Mouse (Mus musculus): ENCODE measurements around the gene Lctl. TPM values are rescaled to one million over a fixed set of nuclear protein-coding genes. Genes with fewer than 3 reads are reported as not detected.

The Lctl gene
- 0.32 TPM for polyA plus RNA-seq (2014; fragmentation: Illumina TruSeq; extraction: RNeasy Lipid Tissue Mini Kit (QIAGEN cat#74804); ENCODE audit: insufficient read depth, low read depth, low replicate concordance)

DNA sequence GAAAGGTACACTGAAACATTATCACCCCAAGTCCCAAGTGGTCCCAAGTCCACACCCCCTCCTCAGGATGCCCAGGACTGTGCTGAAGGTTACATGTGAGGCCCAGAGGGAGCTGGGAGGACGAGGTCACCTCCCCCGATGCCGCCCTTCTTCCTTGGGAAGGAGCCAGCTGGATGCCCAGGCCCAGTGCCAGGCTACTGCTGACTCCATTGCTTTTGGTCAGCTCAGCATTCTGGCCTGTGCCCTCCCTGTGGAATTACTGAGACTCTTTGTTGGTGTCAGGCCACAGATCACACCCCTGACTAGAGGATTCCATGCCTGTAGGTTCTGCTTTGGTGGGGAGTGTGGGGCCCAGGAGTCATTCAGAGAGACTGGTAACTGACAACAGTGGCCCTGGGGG is at the start of gene Lctl:
Gene Lctl, plus strand, starts transcription at position 272 of the 400 bp plus-strand sequence.

GRCm38 (mm10) chr9:64172816-64173665 is 56.1 kb downstream of the Lctl start, which contains the start of the genes Zwilch and Rpl4:
Gene Zwilch, minus strand, starts transcription at chr9:64173104.
Gene Rpl4, plus strand, starts transcription at chr9:64173375.

DNA sequence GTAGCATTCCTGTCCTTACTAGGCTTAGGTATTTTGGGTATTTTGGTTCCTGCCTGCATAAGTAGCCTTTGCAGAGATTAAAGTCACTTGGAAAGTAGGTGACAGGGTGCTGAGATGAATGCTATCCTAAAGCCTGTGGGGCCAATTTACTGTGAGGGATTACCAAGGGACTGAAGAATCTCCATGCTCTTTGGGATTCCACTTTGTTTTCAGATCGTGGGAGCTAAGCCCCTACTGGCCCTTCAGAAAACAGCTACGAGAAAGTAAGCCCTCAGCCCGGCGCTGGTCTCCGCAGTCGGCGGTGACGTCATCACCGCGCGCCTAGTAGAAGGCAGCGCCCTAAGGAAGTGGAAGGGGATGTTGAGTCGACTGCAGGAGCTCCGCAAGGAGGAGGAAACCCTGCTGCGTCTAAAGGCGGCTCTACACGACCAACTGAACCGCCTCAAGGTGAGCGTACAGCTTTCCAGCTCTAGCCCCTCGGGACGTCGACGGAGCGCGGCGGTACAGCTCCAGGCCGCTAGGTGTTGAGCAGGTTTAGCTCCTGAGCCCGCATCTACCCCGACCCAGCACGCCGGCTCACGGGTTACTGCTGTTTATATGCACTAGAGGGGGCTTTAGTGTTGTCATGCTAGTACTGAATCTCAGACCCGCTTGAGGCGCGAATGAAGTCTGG is 62.2 kb downstream of the Lctl start, which contains the start of gene Snapc5:
Gene Snapc5, plus strand, starts transcription at position 301 of the 673 bp plus-strand sequence.

Other genes with a start within 250 kb of the Lctl start
- 53.1 TPM for gene Smad6, start 95.1 kb upstream of the Lctl start, polyA plus RNA-seq (2014; fragmentation: Illumina TruSeq; extraction: RNeasy Lipid Tissue Mini Kit (QIAGEN cat#74804); ENCODE audit: insufficient read depth, low read depth, low replicate concordance)
- 0.46 TPM for gene Zwilch, start 56.0 kb downstream of the Lctl start, polyA plus RNA-seq (2014; fragmentation: Illumina TruSeq; extraction: RNeasy Lipid Tissue Mini Kit (QIAGEN cat#74804); ENCODE audit: insufficient read depth, low read depth, low replicate concordance)
- 757 TPM for gene Rpl4, start 56.2 kb downstream of the Lctl start, polyA plus RNA-seq (2014; fragmentation: Illumina TruSeq; extraction: RNeasy Lipid Tissue Mini Kit (QIAGEN cat#74804); ENCODE audit: insufficient read depth, low read depth, low replicate concordance)
- gene Snapc5, start 62.1 kb downstream of the Lctl start, polyA plus RNA-seq (2014; fragmentation: Illumina TruSeq; extraction: RNeasy Lipid Tissue Mini Kit (QIAGEN cat#74804); ENCODE audit: insufficient read depth, low read depth, low replicate concordance), result 42.6 TPM
- 0.21 TPM for gene Uchl4, start 118.1 kb downstream of the Lctl start, polyA plus RNA-seq (2014; fragmentation: Illumina TruSeq; extraction: RNeasy Lipid Tissue Mini Kit (QIAGEN cat#74804); ENCODE audit: insufficient read depth, low read depth, low replicate concordance)
- 42.0 TPM for gene Map2k1, start 136.5 kb downstream of the Lctl start, polyA plus RNA-seq (2014; fragmentation: Illumina TruSeq; extraction: RNeasy Lipid Tissue Mini Kit (QIAGEN cat#74804); ENCODE audit: insufficient read depth, low read depth, low replicate concordance)
- gene Tipin, start 164.4 kb downstream of the Lctl start, polyA plus RNA-seq (2014; fragmentation: Illumina TruSeq; extraction: RNeasy Lipid Tissue Mini Kit (QIAGEN cat#74804); ENCODE audit: insufficient read depth, low read depth, low replicate concordance), result 27.4 TPM
- 7.0 TPM for gene Dis3l, start 224.1 kb downstream of the Lctl start, polyA plus RNA-seq (2014; fragmentation: Illumina TruSeq; extraction: RNeasy Lipid Tissue Mini Kit (QIAGEN cat#74804); ENCODE audit: insufficient read depth, low read depth, low replicate concordance)